Mouse (Mus musculus) thymus, postnatal 36 days (tissue): ENCODE results near the gene Prkg2.

Experiments used
- DNase-seq, 2 experiments: peaks; one replicate each; pipeline ENCODE4 v3.0.0; 2022; ENCODE audit warnings: mixed read lengths in 2 of 2

Gene Prkg2

DNA sequence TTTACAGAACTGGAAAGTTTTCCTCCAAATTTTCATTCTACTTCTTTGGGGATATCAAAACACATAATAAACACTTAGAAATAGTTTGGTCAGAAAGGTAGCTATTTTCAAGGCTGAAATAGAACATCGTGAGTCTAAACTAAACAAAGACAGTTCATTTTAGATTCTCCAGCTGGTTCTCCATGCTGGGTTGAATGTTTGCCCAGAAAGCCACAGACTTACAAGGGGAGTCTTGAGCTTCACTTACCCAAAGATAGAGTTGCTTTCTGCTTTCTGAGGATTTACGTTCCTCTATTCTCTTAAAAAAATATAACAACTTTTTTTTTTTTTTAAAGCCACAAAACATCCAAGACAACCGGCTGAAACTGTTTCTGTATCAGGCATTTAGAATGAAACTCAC lies 142.9 kb downstream of the Prkg2 start:
- DNase-seq, result no peak

DNA sequence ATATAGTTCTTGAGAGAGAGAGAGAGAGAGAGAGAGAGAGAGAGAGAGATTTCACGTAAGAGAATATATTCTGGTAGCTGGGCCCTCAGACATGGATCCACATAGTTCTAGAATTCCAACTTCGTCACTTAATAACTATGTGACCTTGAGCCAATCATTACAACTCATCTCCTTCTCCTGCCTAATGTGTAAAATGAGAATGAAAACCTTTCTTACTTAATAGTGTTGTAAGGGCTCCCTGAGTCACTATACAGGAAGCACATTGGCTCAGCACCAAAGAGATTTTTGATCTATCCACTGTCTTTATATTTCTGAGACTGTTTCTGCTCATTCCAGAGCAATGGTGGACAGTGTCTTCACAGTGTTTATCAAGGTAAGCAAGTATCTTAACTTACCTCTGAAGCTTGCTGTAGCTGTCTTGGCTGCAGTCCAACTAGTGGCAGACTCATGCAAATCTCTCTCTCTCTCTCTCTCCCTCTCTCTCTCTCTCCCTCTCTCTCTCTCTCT lies 146.6 kb downstream of the Prkg2 start:
- no peak for DNase-seq

DNA sequence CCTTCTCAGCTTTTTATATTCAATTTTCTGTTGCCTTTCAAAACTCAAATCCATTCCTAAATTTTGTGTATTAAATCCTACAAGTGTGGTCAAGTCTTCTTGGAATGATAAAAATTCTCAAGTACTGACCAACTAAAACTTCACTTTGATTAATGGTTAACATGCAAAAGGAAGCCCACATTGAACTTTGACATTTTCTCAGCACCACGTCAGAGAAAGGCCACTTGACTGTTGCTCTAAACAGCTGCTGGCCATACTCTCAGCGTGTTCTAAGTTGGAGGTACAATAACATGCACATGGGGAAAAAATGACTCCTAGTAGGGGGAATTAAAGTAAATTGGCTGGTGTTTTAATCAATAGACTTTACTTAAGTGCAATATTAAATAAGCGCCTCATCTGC lies 155.1 kb downstream of the Prkg2 start:
- no peak for DNase-seq
